Mouse (Mus musculus) telencephalon, adult 2 months (tissue): ENCODE data around the gene Ppa2.
A peak's percentile ranks its signal among the peaks of the same experiment; 100 is the strongest.

Experiments used
- DNase-seq: peaks from one replicate; pipeline ENCODE4 v3.0.0-alpha.2; 2011; ENCODE audit warnings: low read depth, low spot score

Ppa2 gene

GRCm38 (mm10) chr3:133389803-133390387, 80.0 kb downstream of the Ppa2 start:
- no peak for DNase-seq

DNA sequence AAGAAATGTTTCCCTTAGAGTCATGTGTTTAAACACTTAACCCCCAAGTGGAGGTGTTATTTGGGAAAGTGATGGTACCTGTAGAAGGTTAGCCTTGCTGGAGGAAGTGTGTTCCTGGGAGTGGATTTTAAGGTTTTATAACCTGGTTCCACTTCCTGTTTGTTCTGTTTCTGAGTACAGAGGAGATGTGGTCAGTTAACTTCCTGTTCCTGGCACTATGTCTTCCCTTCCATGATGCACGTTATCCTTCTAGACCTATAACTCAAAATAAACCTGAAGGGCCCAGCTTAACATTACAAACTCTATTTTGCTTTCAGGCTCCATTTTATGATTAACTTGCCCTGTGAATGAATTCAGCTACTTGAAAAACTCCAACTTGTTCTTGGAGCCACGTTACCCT, 84.6 kb downstream of the Ppa2 start:
- no peak for DNase-seq

- no peak for DNase-seq
Measured at GRCm38 (mm10) chr3:133403849-133404248, 93.9 kb downstream of the Ppa2 start.

DNA sequence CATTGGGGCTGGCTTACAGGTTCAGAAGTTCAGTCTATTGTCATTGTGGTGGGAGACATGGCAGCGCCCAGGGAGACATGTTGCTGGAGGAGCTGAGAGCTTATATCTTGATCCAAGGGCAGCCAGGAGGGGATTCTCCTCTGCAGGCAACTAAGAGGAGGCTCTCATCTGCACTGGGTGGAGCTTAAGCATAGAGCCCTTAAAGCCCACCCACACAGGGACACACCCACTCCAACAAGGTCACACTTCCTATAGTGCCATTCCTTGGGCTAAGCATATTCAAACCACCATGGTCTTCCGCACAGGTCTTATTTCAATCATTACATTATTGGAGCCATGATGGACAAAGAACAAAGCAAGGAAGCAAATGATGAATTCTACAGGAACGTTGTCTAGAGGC, 95.7 kb downstream of the Ppa2 start:
- no peak for DNase-seq

GRCm38 (mm10) chr3:133406248-133406647, 96.3 kb downstream of the Ppa2 start:
- DNase-seq: no peak

- no peak for DNase-seq
Measured at GRCm38 (mm10) chr3:133411123-133411675, 101.3 kb downstream of the Ppa2 start.

- DNase-seq: no peak
Measured at GRCm38 (mm10) chr3:133411768-133412167, 101.9 kb downstream of the Ppa2 start.

DNA sequence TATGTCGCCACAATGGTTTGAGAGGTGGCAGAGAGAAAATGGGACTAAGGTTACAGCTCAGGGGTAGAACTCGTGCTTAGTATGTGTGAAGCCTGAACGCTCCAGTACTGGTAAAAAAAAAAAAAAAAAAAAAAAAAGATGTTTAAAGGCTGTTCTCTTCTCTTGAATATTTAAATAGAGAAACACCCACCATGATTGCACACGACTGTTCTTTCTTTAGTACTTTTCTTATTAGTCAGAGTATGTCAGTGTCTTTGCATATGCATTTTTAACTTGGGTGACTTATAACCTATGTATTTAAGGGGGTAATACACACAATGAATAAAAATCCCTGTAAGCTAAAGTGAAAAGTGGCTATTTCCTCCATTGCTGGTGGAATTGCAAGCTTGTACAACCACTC, 104.8 kb downstream of the Ppa2 start:
- DNase-seq: peak; percentile 2

DNA sequence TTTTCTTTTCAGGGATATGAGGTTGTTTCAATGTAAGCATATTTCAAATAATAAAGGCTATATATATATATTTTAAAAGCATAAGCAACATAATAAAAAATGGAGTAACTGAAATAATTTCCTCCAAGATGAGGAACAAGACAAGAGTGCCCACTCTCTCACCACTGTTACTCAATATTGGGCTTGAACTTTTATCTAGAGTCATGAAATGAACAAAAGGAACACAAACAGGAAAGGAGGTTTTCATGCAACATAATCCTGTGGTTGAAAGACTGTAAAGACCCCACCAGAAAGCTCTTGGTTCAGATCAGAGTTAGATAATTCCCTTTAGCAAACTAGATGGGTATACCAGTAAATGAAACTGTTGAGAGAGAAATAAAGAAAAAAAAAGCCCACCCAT, 113.2 kb downstream of the Ppa2 start:
- no peak for DNase-seq
